Mouse (Mus musculus) cerebellum, adult (tissue): ENCODE measurements around the gene Preb.

ENCODE experiments used
- ATAC-seq: cut with Nextera tagmentation; 2 replicates; pipeline ENCODE4 v1.9.2; 2017; ENCODE audit warnings: mild to moderate bottlenecking, moderate library complexity, mixed read lengths; ENCODE audit not compliant: insufficient number of reproducible peaks, low FRiP score, low TSS enrichment

The Preb gene

GRCm38 (mm10) chr5:30924614-30925013, 35.5 kb downstream of the Preb start:
- ATAC-seq, result no peak

GRCm38 (mm10) chr5:30923119-30923518, 37.0 kb downstream of the Preb start:
- no peak for ATAC-seq

DNA sequence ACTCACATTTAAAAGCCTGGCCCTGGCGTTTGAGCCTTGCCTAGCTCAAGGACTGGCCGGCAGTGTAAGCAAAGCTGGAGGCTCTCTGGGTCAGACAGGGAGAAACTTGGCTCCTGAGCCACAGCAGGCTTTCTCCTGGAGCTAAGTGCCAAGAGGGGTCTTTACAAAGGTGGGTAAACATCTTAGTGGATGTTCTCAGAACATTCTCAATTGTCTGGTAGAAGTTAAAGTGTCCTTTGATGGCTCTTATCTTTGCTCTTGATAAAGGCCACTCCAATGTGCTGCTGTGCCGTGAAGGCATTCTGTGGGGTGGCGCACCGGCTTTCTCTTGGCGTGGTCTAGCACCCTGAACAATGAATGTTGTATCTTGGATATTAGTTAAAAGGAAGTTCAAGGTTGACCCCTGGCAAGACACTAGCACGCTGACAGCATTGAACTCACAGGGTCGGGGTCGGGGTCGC, 37.5 kb downstream of the Preb start:
- no peak for ATAC-seq

DNA sequence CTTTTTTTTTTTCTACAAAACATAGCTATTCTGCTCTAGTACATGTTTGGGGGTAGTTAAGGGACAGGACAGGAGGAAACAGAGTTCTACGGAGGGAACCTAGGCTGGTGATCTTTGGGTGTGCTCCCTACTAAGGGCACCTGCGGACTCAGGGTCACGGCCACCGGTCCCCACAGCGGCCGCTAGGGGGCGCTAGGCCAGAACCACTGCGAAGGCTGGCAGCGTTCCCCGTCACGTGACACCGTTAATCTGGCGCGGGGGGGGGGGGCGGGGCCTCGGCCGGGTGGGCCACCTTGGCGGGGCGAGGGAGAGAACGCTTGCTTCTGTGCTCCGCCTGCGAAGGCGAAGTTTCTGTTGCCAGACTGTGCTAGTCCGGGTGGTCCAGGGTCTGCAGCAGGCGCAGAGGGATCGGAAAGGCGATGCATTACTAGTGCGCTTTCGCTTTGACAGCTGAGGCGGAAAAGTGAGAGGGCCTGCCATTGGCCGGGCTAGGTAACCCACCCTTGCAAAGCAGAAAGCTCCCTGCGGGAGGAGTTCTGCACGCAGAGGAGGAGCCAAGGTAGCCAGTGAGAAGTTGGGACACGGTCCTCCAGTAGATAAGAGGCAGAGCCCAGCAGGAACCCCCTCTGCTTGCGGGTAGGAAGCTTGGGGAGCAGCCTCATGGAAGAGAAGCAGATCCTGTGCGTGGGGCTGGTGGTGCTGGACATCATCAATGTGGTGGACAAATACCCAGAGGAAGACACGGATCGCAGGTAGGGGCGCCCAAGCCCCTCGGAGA, 38.7 kb downstream of the Preb start, which contains the start of gene Khk:
TSS of gene Khk (plus strand) at position 176 of the 778 bp plus-strand sequence.
- peak; percentile 74 for ATAC-seq

GRCm38 (mm10) chr5:30920621-30921020, 39.5 kb downstream of the Preb start:
- no peak; the same call in 1 of the 2 replicates for ATAC-seq

DNA sequence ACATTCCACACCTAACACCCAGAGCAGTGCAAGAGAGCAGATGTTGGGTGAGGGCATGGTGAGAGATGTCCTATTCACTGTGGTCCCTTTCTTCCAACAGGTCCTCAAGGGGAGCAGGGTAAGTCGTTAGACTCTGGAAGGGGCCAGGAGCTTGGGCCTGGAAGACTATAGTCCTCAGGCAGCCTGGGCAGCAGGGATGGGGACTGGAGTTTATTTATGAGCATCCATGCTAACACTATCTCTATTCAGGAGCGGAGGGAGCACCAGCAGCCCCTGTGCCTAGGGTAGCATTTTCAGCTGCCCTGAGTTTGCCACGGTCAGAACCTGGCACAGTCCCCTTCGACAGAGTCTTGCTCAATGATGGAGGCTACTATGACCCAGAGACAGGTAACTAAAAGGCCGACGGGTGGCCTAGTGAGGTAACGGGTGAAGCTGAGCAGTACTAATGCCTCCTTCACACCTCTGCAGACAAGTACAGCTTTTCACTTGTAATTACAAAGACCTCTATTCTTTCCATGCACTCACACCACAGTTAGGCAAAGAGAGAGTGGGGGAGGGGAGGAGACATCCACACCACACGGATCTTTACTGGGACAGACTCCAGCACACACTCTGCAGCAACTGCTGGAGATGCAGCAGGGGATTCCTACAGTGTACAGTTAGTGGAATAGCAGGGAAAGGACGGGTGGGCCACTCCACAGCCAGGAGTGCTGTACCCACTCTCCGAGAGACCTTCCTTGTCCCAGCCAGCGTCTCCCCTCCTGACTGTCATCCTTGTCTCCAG, 40.1 kb downstream of the Preb start:
- ATAC-seq, result no peak

GRCm38 (mm10) chr5:30918691-30919090, 41.5 kb downstream of the Preb start:
- ATAC-seq, result no peak

DNA sequence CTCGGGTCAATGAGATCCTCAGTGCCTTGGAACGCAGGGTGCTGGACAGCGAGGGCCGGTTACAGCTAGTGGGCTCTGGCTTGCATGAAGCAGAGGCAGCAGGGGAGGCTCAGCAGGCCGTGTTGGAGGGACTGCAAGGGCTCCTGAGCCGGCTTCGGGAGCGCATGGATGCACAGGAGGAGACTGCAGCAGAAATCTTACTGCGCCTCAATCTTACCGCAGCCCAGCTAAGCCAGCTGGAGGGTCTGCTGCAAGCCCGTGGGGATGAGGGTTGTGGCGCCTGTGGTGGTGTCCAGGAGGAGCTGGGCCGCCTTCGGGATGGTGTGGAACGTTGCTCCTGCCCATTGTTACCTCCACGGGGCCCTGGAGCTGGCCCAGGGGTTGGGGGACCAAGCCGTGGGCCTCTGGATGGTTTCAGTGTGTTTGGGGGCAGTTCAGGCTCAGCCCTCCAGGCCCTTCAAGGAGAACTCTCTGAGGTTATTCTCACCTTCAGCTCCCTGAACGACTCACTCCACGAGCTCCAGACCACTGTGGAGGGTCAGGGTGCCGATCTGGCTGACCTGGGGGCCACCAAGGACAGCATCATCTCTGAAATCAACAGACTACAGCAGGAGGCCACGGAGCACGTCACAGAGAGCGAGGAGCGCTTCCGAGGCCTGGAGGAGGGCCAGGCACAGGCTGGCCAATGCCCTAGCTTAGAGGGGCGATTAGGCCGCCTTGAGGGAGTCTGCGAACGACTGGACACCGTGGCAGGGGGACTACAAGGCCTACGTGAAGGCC, 42.1 kb downstream of the Preb start:
- no peak for ATAC-seq

DNA sequence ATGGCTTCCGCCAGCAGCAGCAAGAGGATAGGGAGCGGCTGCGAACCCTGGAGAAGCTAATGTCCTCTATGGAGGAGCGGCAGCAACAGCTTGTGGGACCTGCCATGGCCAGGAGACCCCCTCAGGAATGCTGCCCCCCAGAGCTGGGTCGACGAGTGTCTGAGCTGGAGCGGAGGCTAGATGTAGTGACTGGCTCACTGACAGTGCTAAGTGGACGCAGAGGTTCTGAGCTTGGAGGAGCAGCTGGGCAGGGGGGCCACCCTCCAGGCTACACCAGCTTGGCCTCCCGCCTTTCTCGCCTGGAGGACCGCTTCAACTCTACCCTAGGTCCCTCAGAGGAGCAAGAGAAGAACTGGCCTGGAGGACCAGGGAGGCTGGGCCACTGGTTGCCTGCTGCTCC, 42.8 kb downstream of the Preb start:
- no peak for ATAC-seq

DNA sequence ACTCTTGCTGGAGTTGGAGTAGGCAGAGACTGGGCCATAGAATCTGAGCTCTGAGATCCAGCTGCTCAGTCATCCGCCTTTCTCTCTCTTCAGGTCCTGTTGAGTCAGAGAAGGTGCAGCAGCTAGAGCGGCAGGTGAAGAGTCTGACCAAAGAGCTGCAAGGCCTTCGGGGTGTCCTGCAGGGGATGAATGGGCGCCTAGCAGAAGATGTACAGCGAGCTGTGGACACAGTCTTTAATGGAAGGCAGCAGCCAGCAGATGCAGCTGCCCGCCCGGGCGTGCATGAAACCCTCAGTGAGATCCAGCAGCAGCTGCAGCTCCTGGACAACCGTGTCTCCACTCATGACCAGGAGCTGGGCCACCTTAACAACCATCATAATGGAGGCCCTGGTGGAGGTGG, 43.3 kb downstream of the Preb start:
- no peak for ATAC-seq

- peak; percentile 88 for ATAC-seq
Observed at GRCm38 (mm10) chr5:30915974-30916433, 44.2 kb downstream of the Preb start.

- ATAC-seq, result no peak
Observed at GRCm38 (mm10) chr5:30915456-30915855, 44.7 kb downstream of the Preb start.

DNA sequence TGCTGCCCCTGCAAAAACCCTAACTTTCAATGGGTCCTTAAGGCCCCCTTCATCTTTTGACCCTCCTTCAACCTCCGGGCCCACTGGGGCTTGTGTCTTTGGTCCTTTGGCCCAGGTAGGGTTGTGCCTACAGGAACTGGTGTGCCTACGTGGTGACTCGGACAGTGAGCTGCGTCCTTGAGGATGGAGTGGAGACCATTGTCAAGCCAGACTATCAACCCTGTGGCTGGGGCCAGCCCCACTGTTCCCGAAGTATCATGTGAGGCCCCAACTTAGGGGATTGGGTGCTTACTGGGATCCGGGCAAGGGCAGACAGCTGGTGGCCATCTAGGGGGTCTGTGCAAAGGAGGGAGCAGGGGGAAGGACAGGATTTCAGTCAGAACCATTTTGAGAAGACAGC, 45.3 kb downstream of the Preb start:
- ATAC-seq, result no peak

- ATAC-seq, result no peak
Observed at GRCm38 (mm10) chr5:30914101-30914635, 46.0 kb downstream of the Preb start.

DNA sequence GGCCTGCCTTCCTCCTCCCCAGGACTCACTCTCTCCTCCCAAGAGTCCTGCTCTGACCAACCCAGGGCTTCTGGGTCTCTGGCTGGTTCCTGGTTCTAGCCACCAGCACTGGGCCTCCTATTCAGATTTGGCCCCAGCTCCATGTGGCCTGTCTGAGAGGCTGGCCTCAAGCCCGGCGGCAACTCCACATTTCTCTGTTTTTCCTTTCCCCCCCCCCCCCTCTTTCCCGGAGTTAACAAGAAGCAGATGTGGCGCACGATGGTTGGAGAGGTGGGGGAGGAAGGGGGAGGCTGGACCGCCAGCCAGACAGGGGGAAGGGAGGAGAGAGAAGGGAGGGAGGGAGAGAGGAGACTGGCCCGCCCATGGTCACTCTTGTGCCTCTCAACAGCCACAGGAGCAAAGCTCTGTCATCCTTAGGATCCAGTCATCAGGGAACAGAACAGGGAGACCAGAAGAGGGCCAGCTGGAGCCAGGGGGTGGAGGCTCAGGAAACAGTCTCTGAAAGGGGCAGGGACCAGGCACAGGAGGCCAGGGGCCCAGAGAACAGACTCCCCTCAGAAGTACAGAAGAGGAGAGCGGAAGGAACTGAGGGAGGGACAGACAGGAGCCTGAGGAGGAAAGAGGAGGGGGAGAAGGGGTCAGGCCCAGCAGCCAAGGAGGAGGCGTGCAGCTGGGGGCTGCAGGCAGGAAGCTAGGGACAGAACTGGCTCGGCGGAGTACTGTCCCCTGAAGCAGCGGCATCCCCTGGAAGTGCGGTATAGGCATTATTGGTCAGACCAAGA, 46.9 kb downstream of the Preb start, which contains the start of gene Emilin1:
TSS of gene Emilin1 (plus strand) at position 343 of the 782 bp plus-strand sequence.
- ATAC-seq, result no peak

DNA sequence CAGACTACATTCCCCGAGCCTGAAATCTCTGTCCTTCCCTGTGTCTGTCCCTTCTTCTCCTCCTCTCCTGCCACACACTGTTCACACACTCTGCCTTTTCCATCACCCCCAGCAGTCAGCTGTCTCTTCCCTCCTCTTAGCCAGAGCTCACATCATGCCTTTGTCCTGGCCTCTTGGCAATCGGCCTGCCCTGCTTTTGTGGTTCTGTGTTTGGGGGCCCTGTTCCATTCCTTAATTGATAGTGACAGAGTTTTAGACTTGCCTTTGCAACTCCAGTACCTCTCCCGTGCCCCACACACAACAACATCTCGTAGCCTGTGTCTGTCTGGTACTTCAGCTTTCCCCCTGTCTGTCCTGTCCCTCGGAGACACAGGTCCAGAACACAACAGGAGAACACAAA, 48.0 kb downstream of the Preb start:
- ATAC-seq, result no peak

GRCm38 (mm10) chr5:30910481-30910880, 49.7 kb downstream of the Preb start:
- ATAC-seq, result no peak

GRCm38 (mm10) chr5:30909863-30910262, 50.3 kb downstream of the Preb start:
- ATAC-seq, result no peak

DNA sequence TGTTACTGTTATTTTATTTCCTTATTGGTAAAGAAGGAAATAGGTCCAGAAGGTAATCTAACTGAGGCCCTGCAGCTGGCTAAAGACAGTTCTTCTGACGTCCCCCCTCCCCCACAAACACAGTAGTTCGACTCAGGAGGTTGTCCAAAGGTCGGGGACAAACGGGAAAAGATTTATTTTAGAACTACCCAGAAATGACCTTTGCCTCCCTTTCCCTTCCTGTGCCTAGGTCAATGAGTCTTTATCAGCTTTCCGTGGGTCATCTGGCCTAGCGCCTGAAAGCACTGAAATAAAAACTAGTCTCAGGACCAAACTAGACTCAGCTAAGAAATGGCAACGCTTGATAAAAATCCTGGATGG, 50.9 kb downstream of the Preb start:
- no peak for ATAC-seq
